Mouse (Mus musculus): ENCODE measurements at regions not wholly inside any gene's neighbourhood (a gene's known extent, or its start where the extent isn't known, plus 50 kb on each side); places are given as distances from the start of the nearest gene placed in this dataset.

- Histone ChIP-seq H3K4me3 (ENCODE audit: control insufficient read depth in 1 of 2, insufficient read depth in 1 of 2, low read depth in 2 of 2, low read length in 2 of 2) (no peak overlapping the region), H3K9me3 (replicated peaks; ENCODE audit: insufficient read depth, low read length) (no peaks in the 10 kb centered on the region), H3K9ac (ENCODE audit: control insufficient read depth, low read depth, low read length, poor library complexity, severe bottlenecking) (no peak overlapping the region), H3K79me2 (ENCODE audit: control insufficient read depth, insufficient read depth, low read length, poor library complexity) (no peaks in the 10 kb centered on the region), H3K27me3 (ENCODE audit: control insufficient read depth in 1 of 2, insufficient read depth in 2 of 2, low read length in 2 of 2) (no peaks in the 10 kb centered on the region), H3K36me3 (ENCODE audit: control insufficient read depth in 1 of 2, insufficient read depth in 2 of 2, low read length in 2 of 2) (no peaks in the 10 kb centered on the region), H3K27ac (ENCODE audit: control insufficient read depth, low read depth, low read length) (no peak overlapping the region), H3K4me1 (ENCODE audit: control insufficient read depth in 1 of 2, insufficient read depth in 2 of 2, low read length in 2 of 2) (no peaks in the 10 kb centered on the region)
- no peak for TF ChIP-seq UBTF (IDR thresholded peaks at IDR 0.05; ENCODE audit: borderline replicate concordance, insufficient read depth, low read depth, low read length)
- no peak for DNase-seq (ENCODE audit: low read depth, low spot score)
These were observed 283.4 kb downstream of the Rps24 start for GRCm38 (mm10) chr14:24770015-24770977.

GRCm38 (mm10) chr14:24771663-24772062 is 284.7 kb downstream of the Rps24 start:
- TF ChIP-seq MYC (IDR thresholded peaks at IDR 0.05; ENCODE audit: low read depth, low read length) (no peak), ZMIZ1 (IDR thresholded peaks at IDR 0.05; ENCODE audit: low read depth, low read length) (no peak), NRF1 (IDR thresholded peaks at IDR 0.05; ENCODE audit: insufficient read depth, low read depth, low read length, poor library complexity, severe bottlenecking) (no peak), ZKSCAN1 (IDR thresholded peaks at IDR 0.05; ENCODE audit: low read depth, low read length) (no peak), POLR2AphosphoS5 (IDR thresholded peaks at IDR 0.05; ENCODE audit: borderline replicate concordance, low read depth, low read length) (no peak), CHD1 (IDR thresholded peaks at IDR 0.05; ENCODE audit: low read depth, low read length) (no peak), MAX (IDR thresholded peaks at IDR 0.05; ENCODE audit: low read length) (no peak), MAFK (IDR thresholded peaks at IDR 0.05; ENCODE audit: borderline replicate concordance, low read depth, low read length) (no peak), RCOR1 (IDR thresholded peaks at IDR 0.05; ENCODE audit: low read depth, low read length) (no peak), NELFE (IDR thresholded peaks at IDR 0.05; ENCODE audit: low read depth, low read length) (no peak), TCF12 (IDR thresholded peaks at IDR 0.05; ENCODE audit: low read depth, low read length) (no peak), JUND (IDR thresholded peaks at IDR 0.05; ENCODE audit: low read depth, low read length) (no peak), MXI1 (IDR thresholded peaks at IDR 0.05; ENCODE audit: low read depth, low read length) (no peak), BHLHE40 (IDR thresholded peaks at IDR 0.05; ENCODE audit: borderline replicate concordance, low read depth, low read length) (no peak), SMC3 (IDR thresholded peaks at IDR 0.05; ENCODE audit: low read depth, low read length) (no peak), USF2 (IDR thresholded peaks at IDR 0.05; ENCODE audit: borderline replicate concordance in 1 of 2, insufficient read depth in 1 of 2, low read depth in 1 of 2, low read length in 2 of 2) (no peak), CHD2 (IDR thresholded peaks at IDR 0.05; ENCODE audit: low read length) (no peak), EP300 (IDR thresholded peaks at IDR 0.05; ENCODE audit: low read depth in 1 of 2, low read length in 2 of 2) (no peak), HCFC1 (IDR thresholded peaks at IDR 0.05; ENCODE audit: low read depth, low read length) (no peak), E2F4 (IDR thresholded peaks at IDR 0.05; ENCODE audit: borderline replicate concordance, low read depth, low read length) (no peak)
- Histone ChIP-seq H3K4me1 (ENCODE audit: control insufficient read depth in 1 of 2, insufficient read depth in 2 of 2, low read length in 2 of 2) (no peaks in the 10 kb centered on the region), H3K79me2 (ENCODE audit: control insufficient read depth, insufficient read depth, low read length, poor library complexity) (no peaks in the 10 kb centered on the region), H3K27ac (ENCODE audit: control insufficient read depth, low read depth, low read length) (no peak overlapping the region), H3K36me3 (ENCODE audit: control insufficient read depth in 1 of 2, insufficient read depth in 2 of 2, low read length in 2 of 2) (no peaks in the 10 kb centered on the region), H3K27me3 (ENCODE audit: control insufficient read depth in 1 of 2, insufficient read depth in 2 of 2, low read length in 2 of 2) (no peaks in the 10 kb centered on the region), H3K9ac (ENCODE audit: control insufficient read depth, low read depth, low read length, poor library complexity, severe bottlenecking) (no peak overlapping the region), H3K4me3 (ENCODE audit: control insufficient read depth in 1 of 2, insufficient read depth in 1 of 2, low read depth in 2 of 2, low read length in 2 of 2) (no peak overlapping the region), H3K9me3 (replicated peaks; ENCODE audit: insufficient read depth, low read length) (no peaks in the 10 kb centered on the region)
- no peak for DNase-seq (ENCODE audit: low read depth, low spot score)
